Mouse (Mus musculus) megakaryocyte, adult 5-6 weeks (primary cell): ENCODE results near the gene Mtcl1. TPM values are rescaled to one million over a fixed set of nuclear protein-coding genes. Genes with fewer than 3 reads are reported as not detected.

ENCODE experiments used
- ATAC-seq: 2 replicates; pipeline ENCODE4 v1.8.0; 2016; ENCODE audit warnings: mild to moderate bottlenecking, inconsistent platforms; ENCODE audit not compliant: poor library complexity, severe bottlenecking
- total RNA-seq, 2 experiments: library from RNA; stranded (forward) in 1 of 2; stranded (reverse) in 1 of 2; fragments of 153-499, 151-499 nt in 1 of 2; fragments of 221-1000, 200-1000 nt in 1 of 2; gene quantifications; 2 replicates each; pipeline versions ENCODE4 v1.2.3 to v1.2.4; 2015 to 2017

Mtcl1 gene
- total RNA-seq, 2 experiments from 2014 or later = not detected

GRCm38 (mm10) chr17:66365293-66365642, 84.3 kb downstream of the Mtcl1 start:
- ATAC-seq = no peak

- ATAC-seq = no peak
Measured at GRCm38 (mm10) chr17:66364525-66365292, 84.8 kb downstream of the Mtcl1 start.

- no peak for ATAC-seq
Measured at GRCm38 (mm10) chr17:66363852-66364524, 85.6 kb downstream of the Mtcl1 start.

GRCm38 (mm10) chr17:66362287-66363016, 87.1 kb downstream of the Mtcl1 start:
- no peak for ATAC-seq

GRCm38 (mm10) chr17:66358026-66358978, 91.2 kb downstream of the Mtcl1 start:
- ATAC-seq = no peak

GRCm38 (mm10) chr17:66357171-66358025, 92.2 kb downstream of the Mtcl1 start:
- no peak for ATAC-seq

GRCm38 (mm10) chr17:66353907-66354306, 95.6 kb downstream of the Mtcl1 start:
- ATAC-seq = no peak

GRCm38 (mm10) chr17:66352847-66353643, 96.5 kb downstream of the Mtcl1 start:
- no peak for ATAC-seq

- ATAC-seq = no peak
Measured at GRCm38 (mm10) chr17:66352219-66352618, 97.3 kb downstream of the Mtcl1 start.

- no peak for ATAC-seq
Measured at GRCm38 (mm10) chr17:66350689-66351088, 98.9 kb downstream of the Mtcl1 start.

- no peak for ATAC-seq
Measured at GRCm38 (mm10) chr17:66350127-66350526, 99.4 kb downstream of the Mtcl1 start.

- no peak for ATAC-seq
Measured at GRCm38 (mm10) chr17:66346378-66346777, 103.2 kb downstream of the Mtcl1 start.

GRCm38 (mm10) chr17:66345680-66346079, 103.9 kb downstream of the Mtcl1 start:
- no peak for ATAC-seq

GRCm38 (mm10) chr17:66342932-66343331, 106.6 kb downstream of the Mtcl1 start:
- ATAC-seq = no peak

- ATAC-seq = no peak
Measured at GRCm38 (mm10) chr17:66341670-66342069, 107.9 kb downstream of the Mtcl1 start.

- no peak for ATAC-seq
Measured at GRCm38 (mm10) chr17:66340798-66341197, 108.8 kb downstream of the Mtcl1 start.

GRCm38 (mm10) chr17:66337929-66338328, 111.6 kb downstream of the Mtcl1 start:
- ATAC-seq = no peak

- ATAC-seq = no peak
Measured at GRCm38 (mm10) chr17:66335568-66335967, 114.0 kb downstream of the Mtcl1 start.

- ATAC-seq = no peak
Measured at GRCm38 (mm10) chr17:66334894-66335293, 114.7 kb downstream of the Mtcl1 start.
